Comparison of ENCODE assay signal across 35 mouse cellular contexts in genomic region chr14:38576796-38577195, GRCm38 (mm10).
"Had no signal": no experiment of that assay in that cellular context is flagged by ENCODE, and none has a peak within 500 bp of the region (broad histone marks: within the 10 kb centered on the region; RNA-seq: fewer than 3 reads in every experiment).

No protein-coding gene starts in this region.

- H3K4me1 ChIP-seq: heart, embryonic 10.5 days; heart, embryonic 12.5 days; heart, embryonic 13.5 days; heart, embryonic 15.5 days; hindbrain, embryonic 10.5 days; hindbrain, embryonic 12.5 days; hindbrain, embryonic 13.5 days; hindbrain, embryonic 15.5 days; intestine, embryonic 15.5 days; kidney, embryonic 15.5 days had no signal

- H3K27ac ChIP-seq: heart, embryonic 10.5 days; heart, embryonic 13.5 days; heart, embryonic 15.5 days; hindbrain, embryonic 10.5 days; hindbrain, embryonic 12.5 days; hindbrain, embryonic 13.5 days; hindbrain, embryonic 14.5 days; hindbrain, embryonic 15.5 days; hindbrain, postnatal 0 days; intestine, embryonic 15.5 days; kidney, embryonic 15.5 days; kidney, postnatal 0 days; left cerebral cortex, adult 2 months had no signal

- H3K36me3 ChIP-seq: heart, embryonic 10.5 days; heart, embryonic 12.5 days; heart, embryonic 13.5 days; heart, embryonic 15.5 days; hindbrain, embryonic 10.5 days; hindbrain, embryonic 12.5 days; hindbrain, embryonic 13.5 days; hindbrain, embryonic 15.5 days; intestine, embryonic 15.5 days; kidney, embryonic 15.5 days had no signal

- H3K4me2 ChIP-seq: heart, embryonic 11.5 days; heart, embryonic 12.5 days; heart, embryonic 13.5 days; heart, embryonic 15.5 days; hindbrain, embryonic 12.5 days; hindbrain, embryonic 13.5 days; hindbrain, embryonic 14.5 days; hindbrain, embryonic 15.5 days; intestine, embryonic 15.5 days; kidney, embryonic 15.5 days had no signal

- H3K9ac ChIP-seq: heart, embryonic 12.5 days; heart, embryonic 13.5 days; heart, embryonic 15.5 days; hindbrain, embryonic 12.5 days; hindbrain, embryonic 13.5 days; hindbrain, embryonic 14.5 days; hindbrain, embryonic 15.5 days; intestine, embryonic 15.5 days; kidney, embryonic 15.5 days had no signal

- ATAC-seq: hindbrain, embryonic 16.5 days; hindbrain, postnatal 0 days; inflammation-experienced regulatory T-cells, adult 6 months; intestine, embryonic 15.5 days; intestine, embryonic 16.5 days; intestine, postnatal 0 days had no signal

- H3K27me3 ChIP-seq: heart, embryonic 12.5 days; heart, embryonic 13.5 days; heart, embryonic 15.5 days; hindbrain, embryonic 12.5 days; hindbrain, embryonic 13.5 days; hindbrain, embryonic 15.5 days; intestine, embryonic 15.5 days; kidney, embryonic 15.5 days had no signal

- H3K4me3 ChIP-seq: heart, embryonic 10.5 days; heart, embryonic 12.5 days; heart, embryonic 13.5 days; heart, embryonic 15.5 days; hindbrain, embryonic 10.5 days; hindbrain, embryonic 12.5 days; hindbrain, embryonic 13.5 days; hindbrain, embryonic 15.5 days; intestine, embryonic 15.5 days; kidney, embryonic 15.5 days; layer of hippocampus, adult 2 months; left cerebral cortex, adult 2 months had no signal

- DNase-seq: heart, postnatal 10 days; heart, postnatal 14 days; heart, postnatal 36 days; heart, postnatal 4 days; kidney, adult 11 months; kidney, adult 18-20 months; kidney, adult 8-10 months; kidney, adult 9 months; kidney, postnatal 10 days; kidney, postnatal 14 days; kidney, postnatal 25 days; kidney, postnatal 36 days; kidney, postnatal 4 days; layer of hippocampus, adult 9-11 months; layer of hippocampus, postnatal 36 days had no signal

- H3K9me3 ChIP-seq: heart, embryonic 10.5 days; heart, embryonic 12.5 days; heart, embryonic 13.5 days; heart, embryonic 15.5 days; hindbrain, embryonic 10.5 days; hindbrain, embryonic 12.5 days; hindbrain, embryonic 13.5 days; hindbrain, embryonic 15.5 days; intestine, embryonic 15.5 days; kidney, embryonic 15.5 days had no signal
